Mouse (Mus musculus): ENCODE results near the gene Hist1h1e.
A peak's percentile ranks its signal among the peaks of the same experiment; 100 is the strongest.
"Not testable (repeated sequence)": the region's sequence is repeated elsewhere in the genome, so short reads cannot be mapped to it uniquely, and the experiment has no call there.

The Hist1h1e gene

GRCm38 (mm10) chr13:23592614-23593013 is 29.7 kb downstream of the Hist1h1e start:
- no peak for DNase-seq (ENCODE audit: low spot score in 2 of 2)

GRCm38 (mm10) chr13:23591886-23592285 is 30.5 kb downstream of the Hist1h1e start:
- DNase-seq (ENCODE audit: low spot score in 2 of 2) = not testable (repeated sequence)

- DNase-seq (ENCODE audit: low spot score in 2 of 2) = no peak
Measured at GRCm38 (mm10) chr13:23591206-23591605, 31.2 kb downstream of the Hist1h1e start.

- DNase-seq (ENCODE audit: low spot score in 2 of 2) = no peak
Measured at GRCm38 (mm10) chr13:23586940-23587225, 35.5 kb downstream of the Hist1h1e start.

GRCm38 (mm10) chr13:23586099-23586939 is 36.0 kb downstream of the Hist1h1e start:
- DNase-seq (ENCODE audit: low spot score in 2 of 2) = no peak

GRCm38 (mm10) chr13:23585442-23586098 is 36.8 kb downstream of the Hist1h1e start:
- peak; percentile 82 to 84 for DNase-seq (ENCODE audit: low spot score in 2 of 2)

- peak in 1 of 2 experiments; percentile 72 for DNase-seq (ENCODE audit: low spot score in 2 of 2)
Measured at GRCm38 (mm10) chr13:23585029-23585441, 37.3 kb downstream of the Hist1h1e start.

GRCm38 (mm10) chr13:23584331-23584730 is 38.0 kb downstream of the Hist1h1e start:
- no peak for DNase-seq (ENCODE audit: low spot score in 2 of 2)

GRCm38 (mm10) chr13:23583387-23584068 is 38.8 kb downstream of the Hist1h1e start:
- DNase-seq (ENCODE audit: low spot score in 2 of 2) = no peak

- DNase-seq (ENCODE audit: low spot score in 2 of 2) = no peak
Measured at GRCm38 (mm10) chr13:23582219-23583056, 39.9 kb downstream of the Hist1h1e start.

- DNase-seq (ENCODE audit: low spot score in 2 of 2) = peak; percentile 96 to 99
Measured at GRCm38 (mm10) chr13:23581408-23582218, 40.7 kb downstream of the Hist1h1e start, which contains the start of gene Hist1h4d. Hist1h4d (plus strand) TSS chr13:23581598.

- no peak for DNase-seq (ENCODE audit: low spot score in 2 of 2)
Measured at GRCm38 (mm10) chr13:23577835-23578234, 44.5 kb downstream of the Hist1h1e start.

- DNase-seq (ENCODE audit: low spot score in 2 of 2) = no peak
Measured at GRCm38 (mm10) chr13:23576906-23577639, 45.3 kb downstream of the Hist1h1e start.

GRCm38 (mm10) chr13:23576351-23576881 is 45.9 kb downstream of the Hist1h1e start:
- DNase-seq (ENCODE audit: low spot score in 2 of 2) = no peak

GRCm38 (mm10) chr13:23575864-23576313 is 46.5 kb downstream of the Hist1h1e start:
- DNase-seq (ENCODE audit: low spot score in 2 of 2) = not testable (repeated sequence)

GRCm38 (mm10) chr13:23575271-23575851 is 47.0 kb downstream of the Hist1h1e start, which contains the start of gene Hist1h3d:
Hist1h3d (plus strand) TSS chr13:23575763.
- DNase-seq (ENCODE audit: low spot score in 2 of 2) = peak; percentile 69 to 83

- DNase-seq (ENCODE audit: low spot score in 2 of 2) = not testable (repeated sequence)
Measured at GRCm38 (mm10) chr13:23574546-23575170, 47.7 kb downstream of the Hist1h1e start.

- DNase-seq (ENCODE audit: low spot score in 2 of 2) = peak; percentile 96 to 97
Measured at GRCm38 (mm10) chr13:23573898-23574524, 48.3 kb downstream of the Hist1h1e start, which contains the start of the genes Hist1h2bf and Hist1h2ad. Hist1h2bf (minus strand) TSS chr13:23574196. Hist1h2ad (plus strand) TSS chr13:23574381.
